Mouse (Mus musculus) stomach, embryonic 16.5 days (tissue): ENCODE data around the gene Prtg. TPM values are rescaled to one million over a fixed set of nuclear protein-coding genes. Genes with fewer than 3 reads are reported as not detected.

Experiments
- ATAC-seq: fragments of 200-750 bp; cut with Nextera tagmentation; 2 replicates; pipeline ENCODE4 v1.8.0; 2017; ENCODE audit warnings: moderate number of reproducible peaks, moderate TSS enrichment; ENCODE audit not compliant: insufficient read depth, low FRiP score
- H3K27ac ChIP-seq: fragments of 300-500 bp; sonication (generic); 2 replicates; pipeline ENCODE4 v1.5.1; 2014; ENCODE audit warnings: low read length
- H3K27me3 ChIP-seq: fragments of 300-500 bp; sonication (generic); 2 replicates; pipeline ENCODE4 v1.6.1; 2014; ENCODE audit warnings: low read length, control low read depth, mixed read lengths; ENCODE audit not compliant: control insufficient read depth, insufficient read depth
- H3K36me3 ChIP-seq: fragments of 300-500 bp; sonication (generic); 2 replicates; pipeline ENCODE4 v1.6.1; 2014; ENCODE audit warnings: low read length; ENCODE audit not compliant: control insufficient read depth, insufficient read depth
- H3K4me1 ChIP-seq: fragments of 300-500 bp; sonication (generic); 2 replicates; pipeline ENCODE4 v1.6.1; 2014; ENCODE audit warnings: low read length, control low read depth, mixed read lengths; ENCODE audit not compliant: control insufficient read depth, insufficient read depth
- H3K4me2 ChIP-seq: fragments of 300-500 bp; sonication (generic); 2 replicates; pipeline ENCODE4 v1.6.1; 2014; ENCODE audit warnings: low read depth, low read length, mixed read lengths
- H3K4me3 ChIP-seq: fragments of 300-500 bp; sonication (generic); replicated peaks from 2 replicates; pipeline ENCODE4 v1.5.1; 2014; ENCODE audit warnings: mild to moderate bottlenecking, low read length
- H3K9ac ChIP-seq: fragments of 300-500 bp; sonication (generic); 2 replicates; pipeline ENCODE4 v1.6.1; 2014; ENCODE audit warnings: low read length
- H3K9me3 ChIP-seq: fragments of 300-500 bp; sonication (generic); replicated peaks from 2 replicates; pipeline ENCODE4 v1.6.1; 2016; ENCODE audit warnings: low read length, control low read depth; ENCODE audit not compliant: control insufficient read depth
- WGBS: fragments of 180-500 bp; shearing (Covaris S2); extraction: QIAGEN DNeasy Blood & Tissue Kit; methylation state at CpG from one replicate; pipeline ENCODE4 v1.1.7; 2014; 5-methylcytosine and 5-hydroxymethylcytosine counted together
- polyA plus RNA-seq: library from polyadenylated mRNA; unstranded; fragments of >200 nt; fragmentation: Nextera tagmentation; extraction: Ambion mirVana; gene quantifications from 2 replicates; pipeline ENCODE4 v1.2.1, GENCODE M21; 2015

Prtg gene
- polyA plus RNA-seq, 1 experiment from 2014 or later, result 0.25 TPM

GRCm38 (mm10) chr9:72844496-72844895, 37.8 kb downstream of the Prtg start:
- no peaks in the 10 kb centered on the region for H3K27me3 ChIP-seq
- no peak overlapping the region for H3K4me2 ChIP-seq
- no peak for ATAC-seq
- H3K9me3 ChIP-seq, result no peaks in the 10 kb centered on the region
- H3K4me3 ChIP-seq, result no peak overlapping the region
- WGBS, result 75% methylated on average over 5 of the region's 5 CpGs
- H3K27ac ChIP-seq, result no peak overlapping the region
- H3K9ac ChIP-seq, result no peak overlapping the region
- 0 out of 2 replicates have a peak, but pooled peaks cover 2% of the 10 kb centered on the region for H3K36me3 ChIP-seq
- no peaks in the 10 kb centered on the region for H3K4me1 ChIP-seq

- Histone ChIP-seq H3K9me3 (no peaks in the 10 kb centered on the region), H3K4me2 (no peak overlapping the region), H3K9ac (no peak overlapping the region), H3K4me1 (no peaks in the 10 kb centered on the region), H3K27ac (no peak overlapping the region), H3K36me3 (0 out of 2 replicates have a peak, but pooled peaks cover 2% of the 10 kb centered on the region), H3K4me3 (no peak overlapping the region), H3K27me3 (no peaks in the 10 kb centered on the region)
- ATAC-seq, result no peak
- 84% methylated on average over 4 of the region's 4 CpGs for WGBS
These were observed 39.5 kb downstream of the Prtg start for GRCm38 (mm10) chr9:72846160-72846559.

- H3K9me3 ChIP-seq, result no peaks in the 10 kb centered on the region
- no peak overlapping the region for H3K4me3 ChIP-seq
- no peak for ATAC-seq
- H3K9ac ChIP-seq, result no peak overlapping the region
- no peaks in the 10 kb centered on the region for H3K36me3 ChIP-seq
- no peaks in the 10 kb centered on the region for H3K27me3 ChIP-seq
- no peak overlapping the region for H3K4me2 ChIP-seq
- 88% methylated on average over 10 of the region's 10 CpGs for WGBS
- no peak overlapping the region for H3K27ac ChIP-seq
- no peaks in the 10 kb centered on the region for H3K4me1 ChIP-seq
These were observed 44.9 kb downstream of the Prtg start for GRCm38 (mm10) chr9:72851541-72851940.

GRCm38 (mm10) chr9:72851979-72852378, 45.3 kb downstream of the Prtg start:
- no peak overlapping the region for H3K9ac ChIP-seq
- no peaks in the 10 kb centered on the region for H3K9me3 ChIP-seq
- 86% methylated on average over 5 of the region's 5 CpGs for WGBS
- no peak overlapping the region for H3K4me2 ChIP-seq
- no peak overlapping the region for H3K27ac ChIP-seq
- H3K36me3 ChIP-seq, result no peaks in the 10 kb centered on the region
- no peak overlapping the region for H3K4me3 ChIP-seq
- H3K27me3 ChIP-seq, result no peaks in the 10 kb centered on the region
- no peak for ATAC-seq
- H3K4me1 ChIP-seq, result no peaks in the 10 kb centered on the region

- no peak overlapping the region for H3K27ac ChIP-seq
- no peak overlapping the region for H3K4me3 ChIP-seq
- no peaks in the 10 kb centered on the region for H3K9me3 ChIP-seq
- H3K27me3 ChIP-seq, result no peaks in the 10 kb centered on the region
- H3K4me1 ChIP-seq, result no peaks in the 10 kb centered on the region
- 50% methylated on average over 13 of the region's 13 CpGs for WGBS
- 0 out of 2 replicates have a peak overlapping the region, but pooled peaks have one; percentile 16 for H3K9ac ChIP-seq
- ATAC-seq, result no peak
- peak overlapping the region; percentile 25; the same call in 1 of the 2 replicates for H3K4me2 ChIP-seq
- no peaks in the 10 kb centered on the region for H3K36me3 ChIP-seq
These were observed 47.1 kb downstream of the Prtg start for GRCm38 (mm10) chr9:72853681-72854190.

GRCm38 (mm10) chr9:72856721-72857120, 50.0 kb downstream of the Prtg start:
- Histone ChIP-seq H3K4me3 (no peak overlapping the region), H3K27ac (no peak overlapping the region), H3K27me3 (no peaks in the 10 kb centered on the region), H3K4me2 (no peak overlapping the region), H3K9ac (no peak overlapping the region), H3K4me1 (no peaks in the 10 kb centered on the region), H3K9me3 (no peaks in the 10 kb centered on the region), H3K36me3 (no peaks in the 10 kb centered on the region)
- WGBS, result 94% methylated on average over 24 of the region's 24 CpGs
- no peak for ATAC-seq

- WGBS, result 68% methylated on average over 5 of the region's 5 CpGs
- Histone ChIP-seq H3K4me2 (no peak overlapping the region), H3K4me3 (no peak overlapping the region), H3K9ac (no peak overlapping the region), H3K27ac (no peak overlapping the region), H3K36me3 (no peaks in the 10 kb centered on the region), H3K27me3 (no peaks in the 10 kb centered on the region), H3K4me1 (no peaks in the 10 kb centered on the region), H3K9me3 (no peaks in the 10 kb centered on the region)
- no peak for ATAC-seq
These were observed 54.1 kb downstream of the Prtg start for GRCm38 (mm10) chr9:72860764-72861163.

- Histone ChIP-seq H3K4me2 (no peak overlapping the region), H3K9me3 (no peaks in the 10 kb centered on the region), H3K4me3 (no peak overlapping the region), H3K4me1 (no peaks in the 10 kb centered on the region), H3K27ac (no peak overlapping the region), H3K9ac (no peak overlapping the region), H3K36me3 (no peaks in the 10 kb centered on the region), H3K27me3 (no peaks in the 10 kb centered on the region)
- WGBS, result 77% methylated on average over 10 of the region's 10 CpGs
- no peak for ATAC-seq
These were observed 54.6 kb downstream of the Prtg start for GRCm38 (mm10) chr9:72861235-72861634.

GRCm38 (mm10) chr9:72862186-72862585, 55.5 kb downstream of the Prtg start:
- H3K27ac ChIP-seq, result no peak overlapping the region
- no peaks in the 10 kb centered on the region for H3K9me3 ChIP-seq
- ATAC-seq, result no peak
- H3K4me2 ChIP-seq, result no peak overlapping the region
- no peaks in the 10 kb centered on the region for H3K27me3 ChIP-seq
- no peak overlapping the region for H3K4me3 ChIP-seq
- no peaks in the 10 kb centered on the region for H3K36me3 ChIP-seq
- WGBS, result 75% methylated on average over 11 of the region's 11 CpGs
- no peaks in the 10 kb centered on the region for H3K4me1 ChIP-seq
- H3K9ac ChIP-seq, result no peak overlapping the region
